Mouse (Mus musculus): ENCODE measurements around the gene Ank2. TPM values are rescaled to one million over a fixed set of nuclear protein-coding genes. Genes with fewer than 3 reads are reported as not detected.

Ank2 gene
- total and polyA plus RNA-seq, 3 experiments, result 96.1 to 290 (median 269) TPM

GRCm38 (mm10) chr3:127153443-127153842, 345.7 kb downstream of the Ank2 start:
- Histone ChIP-seq H3K79me2 (replicated peaks; ENCODE audit: control insufficient read depth, insufficient read depth, low read length) (no peaks in the 10 kb centered on the region), H3K9ac (ENCODE audit: low read depth, low read length) (no peak overlapping the region), H3K27ac (no peak overlapping the region), H3K27me3 (ENCODE audit: control insufficient read depth, insufficient read depth, low read length) (no peaks in the 10 kb centered on the region), H3K36me3 (ENCODE audit: control insufficient read depth, insufficient read depth, low read length) (no peaks in the 10 kb centered on the region), H3K4me1 (ENCODE audit: control insufficient read depth, insufficient read depth, low read length) (no peaks in the 10 kb centered on the region), H3K4me3 (no peak overlapping the region)
- intact Hi-C loops (cut with DNase I), result loop anchor here (10.0 kb wide), 1 partner anchor 159 kb away; no protein-coding TSS in a partner anchor
- no peak for DNase-seq
- WGBS, result 88% methylated on average over 3 of the region's 3 CpGs
- TF ChIP-seq POLR2A (IDR thresholded peaks at IDR 0.05; ENCODE audit: insufficient read depth, low read depth, low read length) (no peak), CTCF (IDR thresholded peaks at IDR 0.05) (no peak), EP300 (IDR thresholded peaks at IDR 0.05; ENCODE audit: insufficient read depth, low read depth, low read length) (no peak)

GRCm38 (mm10) chr3:127148648-127149047, 350.5 kb downstream of the Ank2 start:
- H3K4me3 ChIP-seq, result no peak overlapping the region
- H3K79me2 ChIP-seq (replicated peaks; ENCODE audit: control insufficient read depth, insufficient read depth, low read length), result no peaks in the 10 kb centered on the region
- no peaks in the 10 kb centered on the region for H3K4me1 ChIP-seq (ENCODE audit: control insufficient read depth, insufficient read depth, low read length)
- TF ChIP-seq EP300 (IDR thresholded peaks at IDR 0.05; ENCODE audit: insufficient read depth, low read depth, low read length), result no peak
- no peak for TF ChIP-seq POLR2A (IDR thresholded peaks at IDR 0.05; ENCODE audit: insufficient read depth, low read depth, low read length)
- no peak for TF ChIP-seq CTCF (IDR thresholded peaks at IDR 0.05)
- intact Hi-C loops (cut with DNase I), result no loop called here
- no peaks in the 10 kb centered on the region for H3K27me3 ChIP-seq (ENCODE audit: control insufficient read depth, insufficient read depth, low read length)
- H3K9ac ChIP-seq (ENCODE audit: low read depth, low read length), result no peak overlapping the region
- 89% methylated on average over 3 of the region's 3 CpGs for WGBS
- no peak overlapping the region for H3K27ac ChIP-seq
- DNase-seq, result no peak
- H3K36me3 ChIP-seq (ENCODE audit: control insufficient read depth, insufficient read depth, low read length), result no peaks in the 10 kb centered on the region

GRCm38 (mm10) chr3:127140590-127140989, 358.6 kb downstream of the Ank2 start:
- 83% methylated on average over 9 of the region's 9 CpGs for WGBS
- H3K9ac ChIP-seq (ENCODE audit: low read depth, low read length), result no peak overlapping the region
- H3K27ac ChIP-seq, result no peak overlapping the region
- no peaks in the 10 kb centered on the region for H3K79me2 ChIP-seq (replicated peaks; ENCODE audit: control insufficient read depth, insufficient read depth, low read length)
- H3K27me3 ChIP-seq (ENCODE audit: control insufficient read depth, insufficient read depth, low read length), result no peaks in the 10 kb centered on the region
- TF ChIP-seq EP300 (IDR thresholded peaks at IDR 0.05; ENCODE audit: insufficient read depth, low read depth, low read length) (no peak), CTCF (IDR thresholded peaks at IDR 0.05) (no peak), POLR2A (IDR thresholded peaks at IDR 0.05; ENCODE audit: insufficient read depth, low read depth, low read length) (no peak)
- no peaks in the 10 kb centered on the region for H3K36me3 ChIP-seq (ENCODE audit: control insufficient read depth, insufficient read depth, low read length)
- no peak overlapping the region for H3K4me3 ChIP-seq
- no peak for DNase-seq
- no peaks in the 10 kb centered on the region for H3K4me1 ChIP-seq (ENCODE audit: control insufficient read depth, insufficient read depth, low read length)
- intact Hi-C loops (cut with DNase I), result no loop called here

GRCm38 (mm10) chr3:127139638-127140037, 359.5 kb downstream of the Ank2 start:
- H3K27ac ChIP-seq, result no peak overlapping the region
- intact Hi-C loops (cut with DNase I), result no loop called here

GRCm38 (mm10) chr3:127137508-127137907, 361.6 kb downstream of the Ank2 start:
- WGBS, result 55% methylated on average over 5 of the region's 5 CpGs
- Histone ChIP-seq H3K4me1 (ENCODE audit: control insufficient read depth, insufficient read depth, low read length) (no peaks in the 10 kb centered on the region), H3K79me2 (replicated peaks; ENCODE audit: control insufficient read depth, insufficient read depth, low read length) (no peaks in the 10 kb centered on the region), H3K4me3 (no peak overlapping the region), H3K9ac (ENCODE audit: low read depth, low read length) (no peak overlapping the region), H3K27me3 (ENCODE audit: control insufficient read depth, insufficient read depth, low read length) (no peaks in the 10 kb centered on the region), H3K27ac (no peak overlapping the region), H3K36me3 (ENCODE audit: control insufficient read depth, insufficient read depth, low read length) (no peaks in the 10 kb centered on the region)
- intact Hi-C loops (cut with DNase I), result no loop called here
- TF ChIP-seq EP300 (IDR thresholded peaks at IDR 0.05; ENCODE audit: insufficient read depth, low read depth, low read length) (no peak), CTCF (IDR thresholded peaks at IDR 0.05) (no peak), POLR2A (IDR thresholded peaks at IDR 0.05; ENCODE audit: insufficient read depth, low read depth, low read length) (no peak)
- no peak for DNase-seq

More at GRCm38 (mm10) chr3:127139638-127140037, 359.5 kb downstream of the Ank2 start:
- no peak overlapping the region for H3K9ac ChIP-seq (ENCODE audit: low read depth, low read length)
- H3K4me3 ChIP-seq, result no peak overlapping the region
- H3K27me3 ChIP-seq (ENCODE audit: control insufficient read depth, insufficient read depth, low read length), result no peaks in the 10 kb centered on the region
- no peaks in the 10 kb centered on the region for H3K79me2 ChIP-seq (replicated peaks; ENCODE audit: control insufficient read depth, insufficient read depth, low read length)
- TF ChIP-seq CTCF (IDR thresholded peaks at IDR 0.05) (no peak), EP300 (IDR thresholded peaks at IDR 0.05; ENCODE audit: insufficient read depth, low read depth, low read length) (no peak), POLR2A (IDR thresholded peaks at IDR 0.05; ENCODE audit: insufficient read depth, low read depth, low read length) (no peak)
- no peaks in the 10 kb centered on the region for H3K4me1 ChIP-seq (ENCODE audit: control insufficient read depth, insufficient read depth, low read length)
- H3K36me3 ChIP-seq (ENCODE audit: control insufficient read depth, insufficient read depth, low read length), result no peaks in the 10 kb centered on the region
- no peak for DNase-seq
- 76% methylated on average over 2 of the region's 2 CpGs for WGBS

- H3K9ac ChIP-seq (ENCODE audit: low read depth, low read length), result no peak overlapping the region
- H3K27ac ChIP-seq, result no peak overlapping the region
- no peaks in the 10 kb centered on the region for H3K36me3 ChIP-seq (ENCODE audit: control insufficient read depth, insufficient read depth, low read length)
- no peak for TF ChIP-seq EP300 (IDR thresholded peaks at IDR 0.05; ENCODE audit: insufficient read depth, low read depth, low read length)
- no peak for TF ChIP-seq CTCF (IDR thresholded peaks at IDR 0.05)
- no peak for TF ChIP-seq POLR2A (IDR thresholded peaks at IDR 0.05; ENCODE audit: insufficient read depth, low read depth, low read length)
- H3K4me1 ChIP-seq (ENCODE audit: control insufficient read depth, insufficient read depth, low read length), result no peaks in the 10 kb centered on the region
- intact Hi-C loops (cut with DNase I), result no loop called here
- H3K4me3 ChIP-seq, result no peak overlapping the region
- no peaks in the 10 kb centered on the region for H3K27me3 ChIP-seq (ENCODE audit: control insufficient read depth, insufficient read depth, low read length)
- no peak for DNase-seq
- H3K79me2 ChIP-seq (replicated peaks; ENCODE audit: control insufficient read depth, insufficient read depth, low read length), result no peaks in the 10 kb centered on the region
- WGBS, result 95% methylated on average over 2 of the region's 2 CpGs
Measured at GRCm38 (mm10) chr3:127134062-127134461, 365.1 kb downstream of the Ank2 start.

All from heart, adult 2 months (tissue).